Mouse (Mus musculus) urinary bladder, adult 2 months (tissue): ENCODE data around the gene Hsf2bp. TPM values are rescaled to one million over a fixed set of nuclear protein-coding genes. Genes with fewer than 3 reads are reported as not detected.
A peak's percentile ranks its signal among the peaks of the same experiment; 100 is the strongest.

Experiments used
- DNase-seq: peaks from one replicate; pipeline ENCODE4 v3.0.0; 2022; ENCODE audit warnings: low spot score
- polyA plus RNA-seq: library from polyadenylated mRNA; depleted of rRNA; stranded (reverse); fragments of >200 nt; gene quantifications from 2 replicates; pipeline ENCODE4 v1.2.3, GENCODE M21; 2012; rRNA removed

The Hsf2bp gene
- polyA plus RNA-seq, 1 experiment = 1.7 TPM

DNA sequence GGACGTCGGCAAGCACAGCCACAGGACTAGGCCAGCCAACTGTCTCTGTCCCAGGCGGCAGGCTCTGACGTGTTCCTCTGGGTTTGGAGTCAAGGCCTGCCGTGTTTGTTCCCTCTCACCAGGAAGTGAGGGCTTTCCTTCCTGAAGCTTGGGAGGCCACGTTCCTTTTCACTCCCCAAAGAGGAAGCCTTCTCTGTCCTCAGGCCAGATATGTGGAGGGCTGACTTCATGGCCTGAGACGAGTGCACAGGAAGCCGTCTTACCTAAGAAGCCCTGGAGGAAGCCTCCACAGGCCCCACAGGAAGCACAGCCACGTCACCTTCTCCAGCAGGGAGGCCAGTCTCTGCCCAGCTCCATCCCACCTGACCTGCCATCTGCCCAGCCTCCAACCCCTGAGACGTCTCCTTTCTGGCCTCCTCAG, 130.3 kb downstream of the Hsf2bp start:
- DNase-seq = peak; percentile 25

DNA sequence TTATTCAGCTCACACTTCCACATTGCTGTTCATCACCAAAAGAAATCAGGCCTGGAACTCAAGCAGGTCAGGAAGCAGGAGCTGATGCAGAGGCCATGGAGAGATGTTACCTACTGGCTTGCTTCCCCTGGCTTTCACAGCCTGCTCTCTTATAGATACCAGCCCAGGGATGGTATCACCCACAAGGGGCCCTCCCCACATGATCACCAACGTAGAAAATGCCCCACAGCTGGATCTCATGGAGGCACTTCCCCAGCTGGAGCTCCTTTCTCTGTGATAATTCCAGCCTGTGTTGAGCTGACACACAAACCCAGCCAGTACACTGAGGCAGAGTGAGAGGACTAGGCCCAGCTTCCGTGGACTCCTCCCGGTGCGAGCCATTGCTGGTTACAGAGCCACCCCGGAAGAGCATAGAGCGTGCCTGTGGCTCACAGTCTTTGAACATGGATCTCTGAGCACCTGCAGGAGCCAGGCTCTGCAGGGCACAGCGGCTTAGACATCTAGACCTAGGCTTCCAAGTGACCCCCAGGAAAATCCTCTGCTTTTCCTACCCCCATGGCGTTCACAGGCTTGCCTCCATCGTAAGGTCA, 130.9 kb downstream of the Hsf2bp start:
- no peak for DNase-seq

DNA sequence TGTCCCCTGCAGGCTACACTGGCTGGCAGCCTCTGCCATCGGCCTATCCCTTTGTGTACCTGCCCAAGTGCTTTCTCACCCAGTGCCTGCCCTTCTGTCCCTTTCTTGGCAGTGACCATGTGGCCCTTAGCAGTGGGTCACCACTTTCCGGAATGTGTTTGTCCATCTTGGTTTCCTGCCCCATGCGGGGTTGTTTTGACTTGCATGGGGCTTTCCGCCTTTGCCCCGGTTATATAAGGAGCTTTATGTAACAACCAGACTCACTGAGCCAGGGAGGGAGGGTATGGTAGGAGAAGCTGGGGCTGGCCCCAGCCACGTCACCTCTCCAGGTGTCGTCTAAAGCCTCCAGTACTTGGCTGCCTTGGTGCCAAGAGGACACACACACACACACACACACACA, 132.1 kb downstream of the Hsf2bp start:
- peak; percentile 21 for DNase-seq

DNA sequence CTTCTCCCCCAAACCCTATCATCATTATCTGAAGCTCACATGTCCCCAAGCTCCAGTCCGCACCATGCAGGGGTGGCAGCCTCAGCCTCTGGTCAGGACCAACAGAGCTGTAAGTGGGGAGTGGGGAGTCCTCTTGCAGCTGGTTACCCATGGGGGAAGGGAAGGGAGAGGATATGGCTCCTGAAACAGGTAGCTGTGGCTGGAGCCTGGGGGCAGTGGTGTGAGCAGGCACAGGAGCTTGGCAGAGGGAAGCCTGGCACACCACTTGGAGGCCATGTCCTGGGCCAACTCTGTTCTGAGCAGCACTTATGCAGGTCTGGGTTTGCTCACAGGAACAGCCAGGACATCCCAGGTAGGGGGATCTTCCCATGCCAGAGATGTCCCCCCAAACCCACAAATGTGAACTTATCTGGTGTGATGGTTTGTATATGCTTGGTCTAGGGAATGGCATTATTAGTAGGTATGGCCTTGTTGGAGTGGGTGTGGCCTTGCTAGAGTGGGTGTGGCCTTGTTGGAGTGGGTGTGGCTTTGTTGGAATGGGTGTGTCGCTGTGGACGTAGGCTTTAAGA, 133.4 kb downstream of the Hsf2bp start:
- DNase-seq = peak; percentile 18

DNA sequence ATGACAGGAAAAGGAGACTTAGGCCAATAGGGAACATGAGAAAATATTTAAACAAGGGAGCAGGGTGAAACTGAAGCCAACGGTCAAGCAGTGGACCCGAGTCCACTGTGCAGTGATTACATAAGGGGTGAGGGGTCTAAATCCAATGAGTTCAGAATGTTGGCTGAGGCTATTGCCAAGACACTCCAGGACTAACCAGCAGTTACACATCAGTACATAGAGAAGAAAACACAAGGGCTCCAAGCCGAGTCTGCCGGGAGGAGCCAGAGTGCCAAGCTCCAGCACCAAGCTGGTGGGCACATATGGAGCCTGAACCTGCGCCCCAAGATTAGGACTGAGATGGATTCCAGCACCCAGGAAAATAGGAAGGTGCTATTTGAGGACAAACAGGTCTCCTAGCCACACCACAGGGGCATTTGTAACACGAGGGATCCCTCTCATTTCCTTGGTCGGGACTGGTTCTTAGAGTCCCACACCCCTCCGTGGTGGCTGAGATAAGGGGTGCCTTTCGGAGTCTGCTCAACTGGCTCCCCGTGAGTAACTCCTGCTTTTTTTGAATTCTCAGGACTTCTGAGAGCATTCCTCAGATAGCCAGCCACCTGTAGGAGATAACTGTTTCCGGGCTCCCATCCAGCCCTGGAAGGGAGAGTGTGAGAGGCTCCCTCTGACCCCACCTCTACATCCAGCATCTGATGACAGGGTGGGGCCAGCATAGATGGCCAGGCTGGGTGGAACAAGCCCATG, 134.5 kb downstream of the Hsf2bp start:
- peak; percentile 16 for DNase-seq

DNA sequence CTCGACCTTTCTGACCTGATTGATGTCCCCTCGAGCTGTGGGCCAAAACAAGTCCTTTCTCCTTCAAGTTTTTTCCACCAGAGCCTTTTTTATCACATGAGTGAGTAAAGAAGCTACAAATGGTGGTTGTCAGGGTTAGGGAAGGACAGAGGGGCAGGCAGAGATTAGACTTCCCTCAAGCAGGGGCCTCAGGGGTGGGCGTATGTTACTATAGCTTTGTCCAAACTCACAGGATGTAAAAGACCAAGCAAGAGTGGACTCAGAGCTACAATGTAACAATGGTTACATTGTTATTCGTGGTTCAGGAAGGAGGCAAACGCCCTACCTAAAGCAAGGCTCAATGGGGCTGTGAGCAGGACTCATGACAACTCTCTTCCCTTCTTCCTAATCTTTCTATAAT, 137.2 kb downstream of the Hsf2bp start:
- no peak for DNase-seq

DNA sequence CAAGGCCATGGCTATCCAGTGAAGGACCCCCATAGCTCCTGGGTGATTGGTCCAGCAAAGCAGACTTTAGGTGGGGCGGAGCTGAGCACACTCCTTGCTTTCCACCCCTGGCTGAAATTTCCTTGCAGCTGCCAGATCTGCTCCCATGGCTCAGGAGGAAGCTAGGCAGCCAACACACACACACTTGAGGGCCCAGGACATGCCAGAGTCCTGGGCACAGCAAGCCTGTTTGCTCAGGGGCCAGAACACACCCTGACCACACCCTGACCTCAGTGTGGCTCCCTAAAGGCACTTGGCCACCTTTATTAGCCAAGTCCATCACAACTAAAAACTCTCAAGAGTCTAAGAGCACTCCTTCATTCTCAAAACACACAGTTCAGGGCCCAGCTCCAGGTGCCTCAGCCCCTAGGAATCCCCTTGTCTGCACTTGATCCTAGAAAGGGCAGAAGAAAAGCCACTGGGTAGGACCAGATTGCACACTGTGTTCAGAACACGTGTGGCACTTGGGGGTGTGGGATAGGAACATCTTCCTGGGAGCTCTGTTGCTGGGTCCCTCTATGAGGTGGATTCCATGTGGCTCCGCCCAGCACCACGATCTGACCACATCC, 138.9 kb downstream of the Hsf2bp start:
- DNase-seq = peak; percentile 21

DNA sequence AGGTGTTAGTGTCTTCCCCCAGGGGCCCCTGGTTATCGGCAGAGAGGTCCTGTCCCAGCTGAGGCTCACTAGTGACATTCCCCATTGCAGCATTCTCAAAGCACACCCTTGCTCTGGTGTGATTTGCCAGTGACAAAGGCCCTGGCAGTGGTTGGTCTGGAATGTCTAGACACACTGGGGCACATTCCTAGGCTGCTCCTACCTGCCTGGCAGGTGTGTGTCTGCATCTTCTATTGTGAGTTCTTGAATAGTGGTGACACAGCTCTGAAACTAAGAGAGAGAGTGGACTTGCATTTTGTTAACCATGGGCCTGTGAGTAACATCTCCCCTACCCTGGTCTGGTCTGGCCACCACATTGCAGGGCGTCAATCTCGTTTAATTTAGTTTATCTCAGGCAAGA, 139.4 kb downstream of the Hsf2bp start:
- DNase-seq = peak; percentile 30

DNA sequence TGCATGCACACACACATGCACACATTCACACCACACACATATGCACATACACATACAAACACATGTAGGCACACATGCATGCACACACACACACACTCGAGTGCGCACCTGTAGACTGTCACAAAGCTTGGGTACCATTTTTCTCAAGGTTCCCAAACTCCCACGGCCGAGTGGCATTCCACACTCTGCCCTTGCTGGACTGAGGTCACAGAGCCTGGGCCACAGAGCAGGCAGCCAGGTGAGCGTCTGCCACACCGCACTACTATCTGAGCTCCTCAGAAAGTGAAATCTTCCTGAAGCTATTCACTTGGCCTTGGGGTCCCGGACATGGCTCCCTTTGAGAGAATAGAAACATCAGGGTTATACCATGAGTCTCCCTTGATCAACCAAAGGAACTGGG, 139.8 kb downstream of the Hsf2bp start:
- peak; percentile 14 for DNase-seq

Other genes with a start within 250 kb of the Hsf2bp start
- 32.3 and 34.9 TPM in 2 replicates for gene Sik1, start 180.5 kb downstream of the Hsf2bp start, polyA plus RNA-seq
- gene Rrp1b, start 249 bp downstream of the Hsf2bp start, polyA plus RNA-seq = 13.2 and 14.4 TPM in 2 replicates
- 16.1 and 21.5 TPM in 2 replicates for gene Notch3, start 130.5 kb upstream of the Hsf2bp start, polyA plus RNA-seq
- gene Ephx3, start 153.2 kb upstream of the Hsf2bp start, polyA plus RNA-seq = 3.6 and 4.4 TPM in 2 replicates
- 17.6 and 43.9 TPM in 2 replicates for gene Brd4, start 248.4 kb upstream of the Hsf2bp start, polyA plus RNA-seq